Comparison of ENCODE assay signal across 9 mouse cellular contexts in the genomic region with DNA sequence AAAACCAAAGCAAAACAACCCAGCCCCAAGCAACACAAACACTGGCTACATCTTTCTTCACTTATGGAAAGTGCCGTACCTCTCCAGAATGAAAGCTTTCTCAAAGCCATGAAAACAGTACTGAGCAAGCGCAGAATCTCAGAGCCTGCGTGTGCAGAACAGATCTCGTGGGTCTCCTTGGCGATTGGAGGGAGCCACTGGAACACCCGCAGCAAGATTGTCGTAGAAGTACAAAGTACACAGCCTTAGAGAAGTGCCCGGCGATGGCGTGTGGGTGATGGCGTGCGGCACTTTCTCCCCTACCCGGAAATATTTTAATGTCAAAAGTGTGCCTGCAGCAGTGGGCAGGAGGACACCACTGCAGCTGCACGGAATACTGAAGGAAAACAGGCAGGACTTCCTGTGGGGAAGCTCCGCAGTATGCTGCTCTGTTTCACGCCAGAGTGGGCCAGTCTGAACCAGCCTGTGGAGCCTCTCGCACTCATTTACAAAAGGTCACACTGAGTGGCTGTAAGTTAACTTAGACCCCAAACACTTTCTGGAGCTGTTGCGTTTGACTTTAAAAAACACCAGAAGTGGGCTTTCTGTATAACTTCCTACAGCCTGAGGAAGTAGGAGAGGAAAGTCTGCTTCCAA. TPM values are rescaled to one million over a fixed set of nuclear protein-coding genes. Genes with fewer than 3 reads are reported as not detected.
DNase-seq lines count a peak whose midpoint lies in the region; ATAC-seq and TF ChIP-seq lines count a peak whose summit lies in the region.
"Had no signal": no experiment of that assay in that cellular context is flagged by ENCODE, and none has a peak within 500 bp of the region (broad histone marks: within the 10 kb centered on the region; RNA-seq: fewer than 3 reads in every experiment).

No protein-coding gene starts in this region.

- no peaks in the 10 kb centered on the region for H3K36me3 ChIP-seq in forebrain, postnatal 0 days (ENCODE audit: insufficient read depth)
- H3K36me3 ChIP-seq in forebrain, embryonic 11.5 days (ENCODE audit: control insufficient read depth, insufficient read depth, low read length): no peaks in the 10 kb centered on the region
- H3K36me3 ChIP-seq in embryonic facial prominence, embryonic 12.5 days: no peaks in the 10 kb centered on the region
- no peaks in the 10 kb centered on the region for H3K36me3 ChIP-seq in kidney, embryonic 14.5 days (ENCODE audit: control insufficient read depth, insufficient read depth, low read length)
- no peaks in the 10 kb centered on the region for H3K36me3 ChIP-seq in midbrain, embryonic 12.5 days

- no peak overlapping the region for H3K27ac ChIP-seq in forebrain, postnatal 0 days (ENCODE audit: low read depth, low read length)
- H3K27ac ChIP-seq in forebrain, embryonic 11.5 days (ENCODE audit: low read depth, low read length): no peak overlapping the region
- no peak overlapping the region for H3K27ac ChIP-seq in embryonic facial prominence, embryonic 12.5 days
- no peak overlapping the region for H3K27ac ChIP-seq in kidney, embryonic 14.5 days (ENCODE audit: low read depth, low read length)
- H3K27ac ChIP-seq in midbrain, embryonic 12.5 days (replicated peaks): no peak overlapping the region

- WGBS in forebrain, postnatal 0 days: 67% methylated on average over 18 of the region's 18 CpGs
- 62% methylated on average over 18 of the region's 18 CpGs for WGBS in forebrain, embryonic 11.5 days
- 49% methylated on average over 18 of the region's 18 CpGs for WGBS in embryonic facial prominence, embryonic 12.5 days
- 50% methylated on average over 18 of the region's 18 CpGs for WGBS in kidney, embryonic 14.5 days
- WGBS in midbrain, embryonic 12.5 days: 53% methylated on average over 18 of the region's 18 CpGs

- H3K9me3 ChIP-seq in forebrain, postnatal 0 days (ENCODE audit: low read length): 0 out of 2 replicates have a peak, but pooled peaks cover 4% of the 10 kb centered on the region
- no peaks in the 10 kb centered on the region; the same call in 1 of the 2 replicates for H3K9me3 ChIP-seq in forebrain, embryonic 11.5 days (ENCODE audit: control insufficient read depth, low read length)
- H3K9me3 ChIP-seq in embryonic facial prominence, embryonic 12.5 days: no peaks in the 10 kb centered on the region
- H3K9me3 ChIP-seq in kidney, embryonic 14.5 days (ENCODE audit: control insufficient read depth, low read length): no peaks in the 10 kb centered on the region
- no peaks in the 10 kb centered on the region for H3K9me3 ChIP-seq in midbrain, embryonic 12.5 days

- no peaks in the 10 kb centered on the region for H3K27me3 ChIP-seq in forebrain, postnatal 0 days (ENCODE audit: insufficient read depth, low read length)
- H3K27me3 ChIP-seq in forebrain, embryonic 11.5 days (ENCODE audit: control insufficient read depth, insufficient read depth, low read length): no peaks in the 10 kb centered on the region
- H3K27me3 ChIP-seq in embryonic facial prominence, embryonic 12.5 days: no peaks in the 10 kb centered on the region
- no peaks in the 10 kb centered on the region for H3K27me3 ChIP-seq in kidney, embryonic 14.5 days (ENCODE audit: control insufficient read depth, insufficient read depth, low read length)
- H3K27me3 ChIP-seq in midbrain, embryonic 12.5 days: no peaks in the 10 kb centered on the region; the same call in 1 of the 2 replicates

- H3K9ac ChIP-seq in forebrain, postnatal 0 days: no peak overlapping the region
- no peak overlapping the region for H3K9ac ChIP-seq in forebrain, embryonic 11.5 days (ENCODE audit: low read length)
- H3K9ac ChIP-seq in embryonic facial prominence, embryonic 12.5 days: no peak overlapping the region; the same call in 1 of the 2 replicates
- no peak overlapping the region for H3K9ac ChIP-seq in kidney, embryonic 14.5 days (ENCODE audit: low read depth, low read length)
- no peak overlapping the region for H3K9ac ChIP-seq in midbrain, embryonic 12.5 days (replicated peaks)

- ATAC-seq in forebrain, postnatal 0 days: no peak
- no peak for ATAC-seq in forebrain, embryonic 11.5 days (replicated peaks; ENCODE audit: low FRiP score)
- no peak for ATAC-seq in embryonic facial prominence, embryonic 12.5 days (ENCODE audit: insufficient number of reproducible peaks, insufficient read depth, low FRiP score, low TSS enrichment)
- no peak for ATAC-seq in kidney, embryonic 14.5 days (ENCODE audit: low FRiP score, low TSS enrichment)
- no peak for ATAC-seq in midbrain, embryonic 12.5 days (ENCODE audit: low FRiP score, low read depth)

- no peak for DNase-seq in forebrain, postnatal 0 days
- no peak for DNase-seq in forebrain, embryonic 11.5 days (ENCODE audit: low spot score)
- DNase-seq in right cerebral cortex, postnatal 14 days: no peak
- no peak for DNase-seq in cerebellum, adult 11-12 months
- no peak for DNase-seq in adrenal gland, postnatal 4 days (ENCODE audit: low spot score in 2 of 2)
- DNase-seq: gastrocnemius, postnatal 10 days had no signal

- 0 out of 2 replicates have a peak overlapping the region, but pooled peaks have one; percentile 13 for H3K4me2 ChIP-seq in forebrain, postnatal 0 days (ENCODE audit: low read depth)
- no peak overlapping the region for H3K4me2 ChIP-seq in forebrain, embryonic 11.5 days (ENCODE audit: low read depth, low read length, severe bottlenecking)
- peak overlapping the region; percentile 35 for H3K4me2 ChIP-seq in embryonic facial prominence, embryonic 12.5 days (replicated peaks)
- peak overlapping the region; percentile 19 for H3K4me2 ChIP-seq in kidney, embryonic 14.5 days (replicated peaks; ENCODE audit: low read depth, low read length)
- 0 out of 2 replicates have a peak overlapping the region, but pooled peaks have one; percentile 7 for H3K4me2 ChIP-seq in midbrain, embryonic 12.5 days (replicated peaks)

- H3K4me1 ChIP-seq in forebrain, postnatal 0 days (ENCODE audit: insufficient read depth): 0 out of 2 replicates have a peak, but pooled peaks cover 7% of the 10 kb centered on the region
- no peaks in the 10 kb centered on the region for H3K4me1 ChIP-seq in forebrain, embryonic 11.5 days (replicated peaks; ENCODE audit: control insufficient read depth, insufficient read depth, low read length)
- H3K4me1 ChIP-seq in embryonic facial prominence, embryonic 12.5 days: 0 out of 2 replicates have a peak, but pooled peaks cover 4% of the 10 kb centered on the region
- H3K4me1 ChIP-seq in kidney, embryonic 14.5 days (ENCODE audit: control insufficient read depth, insufficient read depth, low read length): no peaks in the 10 kb centered on the region
- H3K4me1 ChIP-seq in midbrain, embryonic 12.5 days: 0 out of 2 replicates have a peak, but pooled peaks cover 3% of the 10 kb centered on the region

- TF ChIP-seq CTCF in forebrain, postnatal 0 days (IDR thresholded peaks at IDR 0.05; ENCODE audit: low read depth): no peak

- H3K4me3 ChIP-seq in forebrain, postnatal 0 days (ENCODE audit: low read depth, low read length): no peak overlapping the region
- no peak overlapping the region for H3K4me3 ChIP-seq in forebrain, embryonic 11.5 days (ENCODE audit: low read depth, low read length)
- peak overlapping the region; percentile 18; the same call in 1 of the 2 replicates for H3K4me3 ChIP-seq in embryonic facial prominence, embryonic 12.5 days
- no peak overlapping the region; the same call in 1 of the 2 replicates for H3K4me3 ChIP-seq in kidney, embryonic 14.5 days (ENCODE audit: low read length)
- H3K4me3 ChIP-seq in midbrain, embryonic 12.5 days: no peak overlapping the region

RNA-seq across cellular contexts. Expression of gene BC048403, which starts 46.7 kb away (rescaled TPM):
- 1.2 and 4.0 TPM in 2 replicates for total RNA-seq in forebrain, postnatal 0 days (2014; rRNA removed)
- 1.7 and 2.3 TPM in 2 replicates for polyA plus RNA-seq in forebrain, postnatal 0 days (2015; fragmentation: Nextera tagmentation; extraction: Ambion mirVana)
- 2.5 and 3.5 TPM in 2 replicates for polyA plus RNA-seq in forebrain, embryonic 11.5 days (2014; fragmentation: Nextera tagmentation; extraction: Ambion mirVana)
- 2.6 and 2.7 TPM in 2 replicates for polyA plus RNA-seq in embryonic facial prominence, embryonic 12.5 days (2016; fragmentation: Nextera tagmentation; extraction: Ambion mirVana)
- 2.6 and 3.6 TPM in 2 replicates for polyA plus RNA-seq in kidney, embryonic 14.5 days (2014; fragmentation: Nextera tagmentation; extraction: Ambion mirVana)
- polyA plus RNA-seq in midbrain, embryonic 12.5 days (2016; fragmentation: Nextera tagmentation; extraction: Ambion mirVana): 2.1 and 2.2 TPM in 2 replicates
- 1 to 10 TPM; 9.7 TPM for total RNA-seq in adrenal gland, postnatal 4 days (2021)

RNA-seq across cellular contexts. Expression of gene D930020B18Rik, which starts 51.7 kb away (rescaled TPM):
- 0.62 and 0.90 TPM in 2 replicates for total RNA-seq in forebrain, postnatal 0 days (2014; rRNA removed)
- 0.21 and 0.31 TPM in 2 replicates for polyA plus RNA-seq in forebrain, postnatal 0 days (2015; fragmentation: Nextera tagmentation; extraction: Ambion mirVana)
- polyA plus RNA-seq in forebrain, embryonic 11.5 days (2014; fragmentation: Nextera tagmentation; extraction: Ambion mirVana): 0.39 and 0.52 TPM in 2 replicates
- polyA plus RNA-seq in embryonic facial prominence, embryonic 12.5 days (2016; fragmentation: Nextera tagmentation; extraction: Ambion mirVana): 1.4 and 1.6 TPM in 2 replicates
- polyA plus RNA-seq in kidney, embryonic 14.5 days (2014; fragmentation: Nextera tagmentation; extraction: Ambion mirVana): 0.20 and 0.50 TPM in 2 replicates
- 0.12 TPM in 1 of 2 replicates, not detected in the other for polyA plus RNA-seq in midbrain, embryonic 12.5 days (2016; fragmentation: Nextera tagmentation; extraction: Ambion mirVana)
- under 1 TPM in 1 of 2 experiments, not detected in 1; 0.14 TPM for total RNA-seq in adrenal gland, postnatal 4 days (2021)
- total RNA-seq: gastrocnemius, postnatal 10 days had no signal
